Mouse (Mus musculus): ENCODE data around the gene Mdm2. TPM values are rescaled to one million over a fixed set of nuclear protein-coding genes. Genes with fewer than 3 reads are reported as not detected.

Mdm2 gene
- polyA plus RNA-seq, 1 experiment from 2014 or later = 50.2 TPM

DNA sequence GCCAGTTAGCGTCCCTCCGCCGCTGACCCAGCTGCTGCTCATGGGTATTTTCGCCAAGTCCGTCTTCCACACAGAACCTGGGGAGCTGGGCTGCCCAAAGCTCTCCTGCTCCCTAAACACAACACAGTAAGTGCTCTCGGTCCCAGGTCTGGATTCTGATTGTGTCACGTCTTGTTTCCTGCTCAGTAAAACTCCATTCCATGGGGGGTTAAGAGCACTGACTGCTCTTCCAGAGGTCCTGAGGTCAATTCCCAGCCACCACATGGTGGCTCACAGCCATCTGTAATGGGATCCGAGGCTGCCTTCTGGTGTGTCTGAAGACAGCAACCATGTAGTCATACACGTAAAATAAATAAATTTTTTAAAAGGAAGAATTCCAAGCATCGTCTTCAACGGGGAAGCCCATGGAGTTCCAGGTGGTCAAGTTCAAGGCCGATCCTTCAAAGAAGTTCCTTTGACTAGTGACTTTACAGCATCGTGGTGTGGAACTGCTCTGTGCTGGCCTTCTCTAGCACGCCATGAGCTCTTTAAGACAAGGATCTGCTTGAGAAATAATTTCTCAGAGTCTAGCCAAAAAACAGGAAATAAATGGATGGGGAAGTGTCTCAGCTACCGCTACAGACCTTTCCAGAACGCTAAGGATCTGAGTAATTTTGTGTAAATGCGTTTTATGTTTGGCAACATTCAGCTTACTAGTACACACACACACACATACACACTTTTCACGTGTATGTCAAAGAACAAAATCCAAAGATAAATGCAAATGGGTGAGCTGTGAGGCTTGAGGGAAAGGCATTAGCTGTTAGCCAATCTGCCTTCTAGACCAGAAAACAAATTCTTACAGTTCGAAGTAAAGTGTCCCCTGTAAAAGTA lies 26.0 kb downstream of the Mdm2 start:
- H3K27ac ChIP-seq (ENCODE audit: low read length) = no peak overlapping the region
- H3K9me3 ChIP-seq (ENCODE audit: control insufficient read depth, low read depth, low read length) = no peaks in the 10 kb centered on the region
- H3K36me3 ChIP-seq (ENCODE audit: control insufficient read depth, insufficient read depth, low read length) = peaks cover 11% of the 10 kb centered on the region
- no peak overlapping the region for H3K4me2 ChIP-seq (replicated peaks; ENCODE audit: low read depth, low read length)
- no peaks in the 10 kb centered on the region for H3K4me1 ChIP-seq (ENCODE audit: control insufficient read depth, insufficient read depth, low read length)
- H3K9ac ChIP-seq (replicated peaks; ENCODE audit: low read depth, low read length) = no peak overlapping the region
- WGBS = 85% methylated on average over 19 of the region's 19 CpGs
- no peaks in the 10 kb centered on the region for H3K27me3 ChIP-seq (ENCODE audit: control insufficient read depth, insufficient read depth, low read length)
- H3K4me3 ChIP-seq (ENCODE audit: low read depth, low read length) = no peak overlapping the region
- no peak for ATAC-seq (ENCODE audit: insufficient number of reproducible peaks, insufficient read depth, low FRiP score, low read depth)

- no peak for ATAC-seq (ENCODE audit: insufficient number of reproducible peaks, insufficient read depth, low FRiP score, low read depth)
- Histone ChIP-seq H3K4me3 (ENCODE audit: low read depth, low read length) (no peak overlapping the region), H3K9me3 (ENCODE audit: control insufficient read depth, low read depth, low read length) (no peaks in the 10 kb centered on the region), H3K9ac (replicated peaks; ENCODE audit: low read depth, low read length) (no peak overlapping the region), H3K36me3 (ENCODE audit: control insufficient read depth, insufficient read depth, low read length) (peaks cover 3% of the 10 kb centered on the region; the same call in 1 of the 2 replicates), H3K4me1 (ENCODE audit: control insufficient read depth, insufficient read depth, low read length) (no peaks in the 10 kb centered on the region), H3K4me2 (replicated peaks; ENCODE audit: low read depth, low read length) (no peak overlapping the region), H3K27ac (ENCODE audit: low read length) (no peak overlapping the region), H3K27me3 (ENCODE audit: control insufficient read depth, insufficient read depth, low read length) (no peaks in the 10 kb centered on the region)
- 91% methylated on average over 9 of the region's 9 CpGs for WGBS
Observed at GRCm38 (mm10) chr10:117683734-117684037, 26.9 kb downstream of the Mdm2 start.

DNA sequence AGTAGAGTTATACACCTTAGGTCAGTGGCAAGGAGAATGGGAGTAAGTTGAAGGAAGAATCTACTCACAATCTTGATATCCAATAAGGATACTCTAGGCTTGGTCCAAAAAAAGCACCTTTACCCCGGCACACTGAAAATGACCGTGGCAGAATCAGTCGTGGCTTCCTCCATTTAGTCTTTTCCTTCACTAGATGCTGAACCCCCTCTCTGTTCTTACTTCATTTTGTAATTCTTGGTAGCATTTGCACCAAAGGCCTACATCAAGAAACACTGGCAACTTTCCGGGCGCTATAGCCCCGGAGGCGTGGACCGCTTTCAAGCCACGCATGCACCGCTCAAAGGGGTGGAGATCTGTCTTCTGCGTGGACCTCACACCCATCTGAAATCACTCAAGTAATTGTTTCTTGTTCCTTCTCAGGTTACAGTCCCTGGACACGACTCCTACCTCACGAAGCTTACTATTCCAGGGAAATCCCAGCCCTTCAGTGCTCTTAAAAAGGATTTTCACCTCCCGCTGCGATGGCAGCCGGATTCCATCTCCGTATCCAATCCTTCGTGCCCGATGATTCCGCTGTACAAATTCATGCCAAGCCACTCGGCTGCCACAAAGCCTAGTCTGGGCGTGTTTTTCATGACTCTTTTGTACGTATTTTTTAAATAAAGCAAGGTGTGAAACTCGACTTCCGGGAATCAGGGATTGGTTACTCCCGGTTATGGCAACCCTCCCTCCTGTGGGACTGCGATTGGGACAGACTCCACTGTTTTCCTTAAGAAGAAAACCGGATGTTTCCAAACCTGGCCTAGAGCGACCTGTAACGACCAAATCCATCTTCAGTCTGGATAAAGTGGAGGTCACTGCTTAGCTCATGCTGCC lies 27.5 kb downstream of the Mdm2 start:
- Histone ChIP-seq H3K27me3 (ENCODE audit: control insufficient read depth, insufficient read depth, low read length) (no peaks in the 10 kb centered on the region), H3K36me3 (ENCODE audit: control insufficient read depth, insufficient read depth, low read length) (no peaks in the 10 kb centered on the region; the same call in 1 of the 2 replicates), H3K27ac (ENCODE audit: low read length) (no peak overlapping the region), H3K4me3 (ENCODE audit: low read depth, low read length) (no peak overlapping the region), H3K9ac (replicated peaks; ENCODE audit: low read depth, low read length) (no peak overlapping the region), H3K4me1 (ENCODE audit: control insufficient read depth, insufficient read depth, low read length) (no peaks in the 10 kb centered on the region), H3K9me3 (ENCODE audit: control insufficient read depth, low read depth, low read length) (no peaks in the 10 kb centered on the region), H3K4me2 (replicated peaks; ENCODE audit: low read depth, low read length) (no peak overlapping the region)
- no peak for ATAC-seq (ENCODE audit: insufficient number of reproducible peaks, insufficient read depth, low FRiP score, low read depth)
- WGBS = 77% methylated on average over 30 of the region's 30 CpGs

GRCm38 (mm10) chr10:117681999-117682857 lies 28.3 kb downstream of the Mdm2 start:
- no peaks in the 10 kb centered on the region; the same call in 1 of the 2 replicates for H3K36me3 ChIP-seq (ENCODE audit: control insufficient read depth, insufficient read depth, low read length)
- no peak overlapping the region for H3K4me2 ChIP-seq (replicated peaks; ENCODE audit: low read depth, low read length)
- no peaks in the 10 kb centered on the region for H3K9me3 ChIP-seq (ENCODE audit: control insufficient read depth, low read depth, low read length)
- no peak for ATAC-seq (ENCODE audit: insufficient number of reproducible peaks, insufficient read depth, low FRiP score, low read depth)
- no peak overlapping the region for H3K9ac ChIP-seq (replicated peaks; ENCODE audit: low read depth, low read length)
- WGBS = 66% methylated on average over 14 of the region's 14 CpGs
- no peaks in the 10 kb centered on the region for H3K27me3 ChIP-seq (ENCODE audit: control insufficient read depth, insufficient read depth, low read length)
- no peaks in the 10 kb centered on the region for H3K4me1 ChIP-seq (ENCODE audit: control insufficient read depth, insufficient read depth, low read length)
- no peak overlapping the region for H3K4me3 ChIP-seq (ENCODE audit: low read depth, low read length)
- H3K27ac ChIP-seq (ENCODE audit: low read length) = no peak overlapping the region

- Histone ChIP-seq H3K9ac (replicated peaks; ENCODE audit: low read depth, low read length) (no peak overlapping the region), H3K36me3 (ENCODE audit: control insufficient read depth, insufficient read depth, low read length) (no peaks in the 10 kb centered on the region; the same call in 1 of the 2 replicates), H3K4me1 (ENCODE audit: control insufficient read depth, insufficient read depth, low read length) (no peaks in the 10 kb centered on the region), H3K4me3 (ENCODE audit: low read depth, low read length) (no peak overlapping the region), H3K9me3 (ENCODE audit: control insufficient read depth, low read depth, low read length) (no peaks in the 10 kb centered on the region), H3K27ac (ENCODE audit: low read length) (no peak overlapping the region), H3K4me2 (replicated peaks; ENCODE audit: low read depth, low read length) (no peak overlapping the region), H3K27me3 (ENCODE audit: control insufficient read depth, insufficient read depth, low read length) (no peaks in the 10 kb centered on the region)
- 90% methylated on average over 3 of the region's 3 CpGs for WGBS
- ATAC-seq (ENCODE audit: insufficient number of reproducible peaks, insufficient read depth, low FRiP score, low read depth) = no peak
Observed at GRCm38 (mm10) chr10:117681543-117681942, 29.0 kb downstream of the Mdm2 start.

DNA sequence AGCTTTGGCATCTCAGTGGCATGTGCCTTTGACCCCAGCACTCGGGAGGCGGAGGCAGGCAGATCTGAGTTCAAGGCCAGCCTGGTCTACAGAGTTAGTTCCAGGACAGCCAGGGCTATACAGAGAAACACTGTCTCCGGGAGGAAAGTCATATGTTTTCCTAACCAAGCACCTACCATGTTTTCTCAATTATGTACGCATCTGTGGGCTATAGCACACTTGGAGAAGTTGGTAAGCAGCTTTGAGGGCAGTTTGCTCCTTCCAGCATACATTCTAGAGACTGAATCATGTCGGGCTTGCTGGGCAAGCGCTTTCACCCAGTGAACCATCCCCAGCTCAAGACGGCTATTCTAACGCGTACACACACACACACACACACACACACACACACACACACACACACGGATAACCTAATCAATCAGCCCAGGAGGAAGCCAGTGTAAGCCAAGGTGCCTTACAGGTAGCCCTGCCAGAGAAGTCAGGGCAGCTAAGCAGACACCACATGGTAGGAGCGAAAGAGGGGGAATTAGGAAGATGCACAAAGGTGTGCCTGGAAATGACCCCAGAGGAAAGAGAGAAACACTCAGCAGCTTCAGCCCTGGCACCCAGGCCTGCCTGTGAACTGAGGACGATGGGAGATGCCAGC lies 29.6 kb downstream of the Mdm2 start:
- Histone ChIP-seq H3K27me3 (ENCODE audit: control insufficient read depth, insufficient read depth, low read length) (no peaks in the 10 kb centered on the region), H3K27ac (ENCODE audit: low read length) (no peak overlapping the region), H3K4me2 (replicated peaks; ENCODE audit: low read depth, low read length) (no peak overlapping the region), H3K9ac (replicated peaks; ENCODE audit: low read depth, low read length) (no peak overlapping the region), H3K36me3 (ENCODE audit: control insufficient read depth, insufficient read depth, low read length) (no peaks in the 10 kb centered on the region), H3K4me1 (ENCODE audit: control insufficient read depth, insufficient read depth, low read length) (no peaks in the 10 kb centered on the region), H3K4me3 (ENCODE audit: low read depth, low read length) (no peak overlapping the region), H3K9me3 (ENCODE audit: control insufficient read depth, low read depth, low read length) (no peaks in the 10 kb centered on the region)
- WGBS = 84% methylated on average over 12 of the region's 12 CpGs
- ATAC-seq (ENCODE audit: insufficient number of reproducible peaks, insufficient read depth, low FRiP score, low read depth) = no peak

- Histone ChIP-seq H3K27me3 (ENCODE audit: control insufficient read depth, insufficient read depth, low read length) (no peaks in the 10 kb centered on the region), H3K4me2 (replicated peaks; ENCODE audit: low read depth, low read length) (no peak overlapping the region), H3K9me3 (ENCODE audit: control insufficient read depth, low read depth, low read length) (no peaks in the 10 kb centered on the region), H3K36me3 (ENCODE audit: control insufficient read depth, insufficient read depth, low read length) (no peaks in the 10 kb centered on the region), H3K9ac (replicated peaks; ENCODE audit: low read depth, low read length) (no peak overlapping the region), H3K27ac (ENCODE audit: low read length) (no peak overlapping the region), H3K4me1 (ENCODE audit: control insufficient read depth, insufficient read depth, low read length) (0 out of 2 replicates have a peak, but pooled peaks cover 2% of the 10 kb centered on the region), H3K4me3 (ENCODE audit: low read depth, low read length) (no peak overlapping the region)
- ATAC-seq (ENCODE audit: insufficient number of reproducible peaks, insufficient read depth, low FRiP score, low read depth) = no peak
- WGBS = 89% methylated on average over 14 of the region's 14 CpGs
Observed at GRCm38 (mm10) chr10:117679963-117680473, 30.5 kb downstream of the Mdm2 start.
